Mouse (Mus musculus) yolk sac, embryonic 10.5 days (tissue): ENCODE measurements around the gene Ak4.
"Not testable (repeated sequence)": the region's sequence is repeated elsewhere in the genome, so short reads cannot be mapped to it uniquely, and the experiment has no call there.

Experiments used
- DNase-seq: peaks from one replicate; pipeline ENCODE4 v3.0.0-alpha.2; 2017; ENCODE audit warnings: low spot score

The Ak4 gene

GRCm38 (mm10) chr4:101419151-101419910, at the start of gene Ak4:
TSS of gene Ak4 (plus strand) at chr4:101419277.
- peak; percentile 87 for DNase-seq

DNA sequence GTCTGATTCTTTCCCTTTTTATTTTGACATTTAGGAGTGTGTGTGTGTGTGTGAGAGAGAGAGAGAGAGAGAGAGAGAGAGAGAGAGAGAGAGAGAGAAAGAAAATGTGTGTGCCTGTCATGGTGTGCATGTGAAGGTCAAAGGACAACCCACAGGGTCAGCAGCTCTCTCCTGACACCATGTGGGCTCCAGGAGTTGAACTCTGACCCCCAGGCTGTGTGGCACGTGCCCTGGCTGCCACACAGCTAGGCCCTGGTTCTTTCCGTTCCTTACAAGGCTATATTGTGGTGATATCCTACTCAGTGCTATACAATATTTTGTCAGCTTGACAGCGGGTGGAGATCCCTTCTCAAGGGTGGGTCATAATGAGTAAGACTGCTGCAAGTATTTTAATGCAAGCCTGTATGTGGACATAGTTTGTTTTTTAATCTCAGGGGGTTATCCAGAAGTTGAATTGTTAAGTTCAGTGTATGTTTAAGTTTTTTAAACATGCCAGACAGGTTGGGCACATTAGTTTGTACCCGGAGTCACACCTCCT, 49.3 kb upstream of the Ak4 start:
- peak; percentile 69 for DNase-seq

DNA sequence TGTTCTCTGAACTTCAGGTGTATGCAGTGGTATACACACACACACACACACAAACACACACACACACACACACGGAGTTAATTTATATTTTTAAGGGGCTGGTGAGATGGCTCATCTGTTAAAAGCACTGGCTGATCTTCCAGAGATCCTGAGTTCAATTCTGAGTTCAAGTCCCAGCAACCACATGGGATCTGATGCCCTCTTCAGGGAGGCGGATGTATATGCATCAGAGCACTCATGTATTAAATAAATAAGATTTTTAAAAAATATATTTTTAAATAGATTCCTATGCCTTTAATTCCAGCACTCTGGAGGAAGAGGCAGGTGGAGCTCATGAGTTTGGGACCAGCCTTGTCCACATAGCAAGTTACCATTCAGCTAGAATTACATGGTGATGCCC, 46.8 kb upstream of the Ak4 start:
- no peak for DNase-seq

DNA sequence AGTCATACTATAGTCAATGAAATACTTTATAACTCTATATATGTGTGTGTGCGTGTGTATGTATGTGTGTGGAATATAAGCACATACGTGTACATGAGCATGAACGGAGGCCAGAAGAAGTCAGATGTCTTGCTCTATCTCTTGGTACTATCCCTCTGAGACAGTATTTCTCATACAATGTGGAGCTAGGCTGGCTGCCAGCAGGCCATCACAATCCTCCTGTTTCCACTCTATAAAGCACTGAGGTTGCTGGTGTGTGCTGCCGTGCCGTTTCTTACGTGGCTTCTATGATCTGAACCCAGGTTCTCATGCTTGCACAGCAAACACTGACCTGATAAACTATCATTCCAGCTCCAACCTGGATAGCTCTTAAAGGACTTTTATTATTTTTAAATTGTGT, 46.3 kb upstream of the Ak4 start:
- no peak for DNase-seq

DNA sequence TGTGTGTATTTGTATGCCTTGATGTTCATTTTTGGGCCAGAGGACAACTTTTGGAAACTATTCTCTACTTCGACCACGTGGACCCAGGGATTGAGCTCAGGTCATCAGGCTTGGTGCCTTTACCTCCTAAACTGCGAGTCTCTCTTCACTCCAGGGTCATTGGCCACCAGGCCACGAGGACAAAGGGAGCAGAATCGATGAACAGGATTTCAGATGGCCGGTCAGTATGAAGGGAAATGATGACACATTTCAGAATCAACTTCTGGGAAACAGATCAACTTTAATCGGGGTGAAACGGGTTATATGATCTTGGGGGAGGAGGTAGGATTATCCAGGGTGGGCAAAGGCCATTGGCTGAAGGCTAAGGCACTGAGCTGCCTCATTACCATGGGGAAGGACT, 45.0 kb upstream of the Ak4 start:
- no peak for DNase-seq

DNA sequence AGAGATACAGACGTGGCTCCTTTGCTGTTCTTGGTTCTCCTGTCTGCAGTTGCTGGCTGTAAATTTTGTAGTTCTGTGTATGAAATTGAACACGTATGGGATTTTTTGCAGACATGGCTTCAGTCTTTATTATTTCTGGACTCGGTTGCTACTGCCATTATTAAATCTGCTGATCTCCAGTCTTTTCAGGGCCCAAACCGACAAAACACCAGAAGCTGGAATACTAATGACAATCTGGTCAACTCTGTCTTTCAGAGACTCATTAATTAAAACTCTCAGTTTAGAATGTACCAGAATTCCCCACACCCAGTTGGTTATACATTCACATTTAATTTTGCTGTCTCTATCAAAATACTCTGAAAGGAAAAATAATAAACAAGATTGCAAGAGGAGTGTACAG, 42.2 kb upstream of the Ak4 start:
- no peak for DNase-seq

DNA sequence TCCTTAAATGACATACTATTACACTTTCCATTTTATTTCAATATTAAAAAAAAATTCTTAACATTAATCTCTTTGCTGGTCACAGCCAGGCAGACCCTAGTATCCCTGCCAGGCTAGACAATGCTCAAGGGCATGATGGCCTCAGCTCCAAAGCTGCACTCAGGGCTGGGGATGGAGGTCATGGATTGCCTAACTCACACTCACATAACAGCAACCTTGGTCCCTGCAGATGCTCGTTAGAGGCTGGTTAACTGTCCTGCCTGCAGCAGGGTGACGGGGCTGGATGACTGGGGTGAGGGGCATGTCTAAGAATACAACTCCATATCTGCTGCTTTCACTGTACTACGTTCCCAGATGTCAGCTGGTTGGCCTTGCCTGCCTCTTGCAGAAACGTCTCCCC, 40.8 kb upstream of the Ak4 start:
- DNase-seq = no peak

DNA sequence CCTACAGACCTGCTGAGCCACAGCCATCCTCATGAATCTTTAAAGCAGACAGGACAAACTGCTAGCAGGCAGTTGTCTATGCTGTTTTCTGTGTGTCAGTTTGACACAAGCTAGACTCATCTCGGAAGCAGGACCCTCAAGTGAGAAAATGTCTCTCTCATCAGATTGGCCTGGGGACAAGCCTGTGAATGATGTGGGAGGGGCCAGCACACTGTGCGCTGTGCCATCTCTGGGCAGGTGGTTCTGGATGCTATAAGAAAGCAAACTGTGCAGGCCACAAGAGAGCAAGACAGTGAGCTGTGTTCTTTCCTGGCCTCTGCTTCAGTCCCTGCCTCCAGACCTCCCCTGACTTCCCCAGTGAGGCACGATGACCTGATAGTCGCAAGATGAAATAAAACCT, 40.3 kb upstream of the Ak4 start:
- no peak for DNase-seq

DNA sequence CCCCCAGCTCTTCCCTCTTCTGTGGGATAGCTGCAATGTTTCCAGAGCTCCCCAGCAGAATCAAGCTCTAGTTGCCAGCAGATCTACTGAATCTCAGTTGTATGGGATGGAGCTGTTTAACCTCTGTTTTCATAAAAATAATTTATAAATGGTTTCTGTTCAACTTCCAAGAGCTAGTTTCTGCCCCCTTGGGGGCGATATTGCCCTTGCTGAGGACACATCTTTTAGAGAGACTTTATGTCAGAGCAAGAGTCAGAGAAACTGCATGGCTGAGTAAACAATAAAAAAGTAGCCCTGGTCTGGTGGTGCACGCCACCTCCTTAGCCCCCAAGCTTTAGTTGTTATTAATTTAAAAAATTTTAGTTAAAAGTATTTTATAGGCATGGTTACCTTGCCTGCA, 34.1 kb upstream of the Ak4 start:
- DNase-seq = no peak

DNA sequence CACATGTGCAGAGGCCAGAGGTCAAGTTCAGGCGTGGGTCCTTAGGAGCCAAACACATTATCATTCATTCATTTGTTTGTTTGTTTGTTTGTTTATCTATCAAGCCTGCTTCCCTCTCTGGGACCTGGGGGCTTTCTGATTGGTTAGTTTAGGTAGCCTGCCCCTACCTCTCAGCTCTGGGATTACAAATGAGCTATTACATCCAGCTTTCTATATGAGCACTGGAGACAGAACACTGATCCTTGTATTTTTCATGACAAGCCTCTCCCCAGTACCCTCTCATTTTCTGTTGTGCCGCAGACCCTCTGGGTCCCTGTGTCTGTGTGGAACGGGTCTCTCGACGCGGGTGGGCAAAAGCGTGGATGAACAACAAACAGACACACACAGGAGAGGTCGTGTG, 30.8 kb upstream of the Ak4 start:
- DNase-seq = no peak

GRCm38 (mm10) chr4:101388656-101389055, 30.4 kb upstream of the Ak4 start:
- not testable (repeated sequence) for DNase-seq

DNA sequence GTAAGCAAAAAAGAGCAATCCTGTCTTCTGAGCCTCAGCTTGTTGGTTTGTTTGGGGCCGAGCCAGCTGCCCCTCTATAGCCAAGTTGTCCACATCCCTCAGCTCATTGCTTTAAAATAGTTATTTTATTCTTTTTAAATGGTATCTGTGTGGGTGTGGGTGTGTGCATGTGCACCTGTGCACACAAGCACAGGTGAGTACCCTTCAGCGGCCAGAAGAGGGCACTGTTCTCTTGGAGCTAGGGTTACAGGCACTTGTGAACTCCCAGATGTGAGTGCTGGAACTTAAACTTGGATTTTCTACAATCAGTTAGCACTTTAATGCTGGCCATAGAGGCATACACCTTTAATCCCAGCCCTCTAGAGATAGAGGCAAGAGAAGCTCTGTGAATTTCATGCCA, 26.8 kb upstream of the Ak4 start:
- DNase-seq = peak; percentile 52

DNA sequence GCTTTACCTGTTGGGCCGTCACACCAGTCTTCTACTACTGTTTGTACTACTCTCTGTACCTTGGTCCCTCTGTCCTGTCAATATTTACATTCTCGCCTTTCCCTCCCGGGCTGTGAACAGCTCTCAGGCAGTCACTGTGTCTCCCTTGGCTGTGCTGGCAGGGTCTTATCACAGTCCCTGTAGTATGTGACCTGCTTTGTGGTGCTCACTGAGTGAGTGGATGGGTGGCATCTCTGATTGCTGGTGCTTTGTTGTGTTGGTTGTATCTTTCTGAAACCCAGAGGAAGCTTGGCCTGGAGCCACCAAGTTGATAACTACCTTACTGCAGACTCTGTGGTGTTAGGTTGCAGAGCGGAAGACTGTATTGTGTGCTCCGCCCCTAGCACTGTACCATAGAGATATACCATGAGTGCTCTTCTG, 25.8 kb upstream of the Ak4 start:
- DNase-seq = peak; percentile 79

DNA sequence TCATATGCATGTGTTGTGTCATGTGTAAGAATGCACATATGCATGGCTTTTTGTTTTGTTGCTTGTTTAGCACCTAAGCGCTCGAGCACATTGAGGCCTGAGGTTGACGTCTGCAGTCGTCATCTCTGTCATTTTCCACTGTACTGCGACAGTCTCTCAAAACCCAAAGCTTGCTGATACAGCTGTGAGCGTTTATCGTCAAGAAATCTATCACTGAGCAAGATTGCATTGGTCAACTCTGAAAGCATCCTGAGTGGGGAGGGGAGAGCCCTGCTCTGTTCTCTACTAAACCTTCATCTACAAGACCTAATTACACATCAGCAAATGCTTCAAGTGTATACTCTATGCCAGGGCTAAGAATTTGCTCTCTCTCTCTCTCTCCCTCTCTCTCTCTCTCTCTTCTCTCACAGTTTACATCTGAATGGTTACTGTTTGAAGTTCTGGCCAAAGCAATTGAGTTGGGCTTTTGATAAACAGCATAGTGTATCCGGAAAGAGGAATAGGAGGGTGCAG, 24.0 kb upstream of the Ak4 start:
- no peak for DNase-seq

GRCm38 (mm10) chr4:101400025-101400594, 19.0 kb upstream of the Ak4 start:
- peak; percentile 40 for DNase-seq

- DNase-seq = no peak
Measured at GRCm38 (mm10) chr4:101401945-101402344, 17.1 kb upstream of the Ak4 start.

DNA sequence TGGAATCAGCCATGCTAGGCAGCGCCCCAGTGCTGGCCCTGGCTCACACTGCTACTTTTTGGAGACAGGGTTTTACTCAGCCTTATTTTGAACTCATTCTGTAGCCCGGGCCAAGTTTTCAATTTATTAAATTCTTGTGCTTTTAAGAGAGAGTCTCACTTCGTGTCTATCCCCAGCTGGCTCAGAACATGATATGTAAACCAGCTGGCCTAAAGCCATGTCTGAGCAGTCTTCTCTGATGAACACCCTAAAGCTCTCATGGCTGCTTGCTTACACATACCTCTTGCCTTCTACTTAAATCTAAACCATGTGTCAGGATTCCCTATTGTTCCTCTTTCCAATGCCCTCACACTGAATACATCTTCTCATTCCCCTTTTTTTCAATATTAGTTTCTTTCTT, 14.2 kb upstream of the Ak4 start:
- DNase-seq = no peak

DNA sequence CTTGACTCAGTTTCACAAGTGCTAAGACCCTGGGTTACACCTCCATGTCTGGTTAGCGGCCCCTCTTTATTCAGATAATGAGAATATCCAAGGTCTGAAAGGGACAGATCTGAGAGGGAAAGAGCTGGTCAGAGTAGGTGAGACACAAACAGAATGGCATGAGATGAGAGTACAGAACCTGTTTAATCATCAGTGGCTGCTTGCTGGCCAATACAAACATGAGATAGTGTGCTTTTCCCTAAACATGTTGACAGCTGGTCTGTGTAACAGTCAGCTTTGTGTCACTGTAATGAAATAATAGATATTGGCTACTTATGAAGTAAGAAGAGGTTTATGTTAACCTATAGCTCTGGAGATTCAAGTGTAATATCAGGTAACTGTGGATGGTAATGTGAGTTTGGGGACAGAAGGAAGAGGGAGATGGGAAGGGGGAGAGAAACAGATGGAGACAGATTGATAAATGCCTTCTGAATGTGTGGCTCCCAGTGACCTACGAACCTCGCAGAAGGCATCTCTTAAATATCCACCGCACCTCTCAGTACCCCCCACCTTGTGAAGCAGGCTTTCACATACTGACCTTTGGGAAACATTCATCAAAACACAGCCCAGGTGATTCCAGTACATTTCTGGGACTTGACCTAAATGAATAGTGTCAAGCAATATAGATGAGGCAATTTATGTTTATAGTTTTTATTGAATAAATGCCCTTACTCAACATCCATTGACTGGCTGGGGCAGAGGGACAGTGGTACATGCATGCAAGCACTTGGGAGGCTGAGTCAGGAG, 12.5 kb upstream of the Ak4 start:
- DNase-seq = no peak

DNA sequence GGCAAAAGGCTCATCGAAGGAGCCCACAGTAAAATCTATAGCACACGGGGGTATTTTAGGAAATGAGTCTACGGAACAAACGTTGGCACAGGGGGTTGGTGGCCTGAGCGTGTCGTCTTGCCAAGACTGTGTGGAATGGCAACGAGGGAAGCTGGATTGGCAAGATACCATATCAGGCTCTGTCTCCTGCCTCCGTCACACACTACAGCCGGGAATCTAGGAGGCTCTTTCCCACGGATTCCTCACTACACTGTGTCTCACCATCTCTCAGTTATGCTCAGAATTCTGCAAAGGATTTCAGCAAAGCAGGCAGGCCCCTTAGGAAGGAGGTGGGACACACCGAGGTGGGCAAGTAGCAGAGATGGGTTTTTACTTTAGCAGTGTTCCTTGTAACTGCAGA, 2.1 kb upstream of the Ak4 start:
- DNase-seq = no peak

GRCm38 (mm10) chr4:101419911-101420880, 1.1 kb downstream of the Ak4 start:
- peak; percentile 46 for DNase-seq

DNA sequence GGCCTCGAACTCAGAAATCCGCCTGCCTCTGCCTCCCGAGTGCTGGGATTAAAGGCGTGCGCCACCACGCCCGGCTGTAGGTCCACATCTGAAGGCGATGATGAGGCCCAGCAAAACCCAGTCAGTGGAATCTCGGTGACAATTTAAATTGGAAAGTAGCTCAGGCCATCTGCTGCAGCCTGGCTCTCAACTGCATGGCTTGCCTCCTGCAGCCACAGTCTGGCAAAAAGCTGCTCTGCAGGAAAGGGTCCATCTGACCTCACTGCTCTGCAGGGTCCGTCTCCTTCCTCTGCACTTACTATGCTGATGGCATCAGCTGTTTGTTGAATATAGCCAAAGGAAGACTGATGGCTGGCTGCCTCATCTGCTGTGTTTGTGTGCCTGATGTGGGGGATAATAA, 3.9 kb downstream of the Ak4 start:
- no peak for DNase-seq

GRCm38 (mm10) chr4:101423571-101423970, 4.5 kb downstream of the Ak4 start:
- DNase-seq = peak; percentile 24
